1 mouse cellular context compared by ENCODE assay signal in the genomic region with DNA sequence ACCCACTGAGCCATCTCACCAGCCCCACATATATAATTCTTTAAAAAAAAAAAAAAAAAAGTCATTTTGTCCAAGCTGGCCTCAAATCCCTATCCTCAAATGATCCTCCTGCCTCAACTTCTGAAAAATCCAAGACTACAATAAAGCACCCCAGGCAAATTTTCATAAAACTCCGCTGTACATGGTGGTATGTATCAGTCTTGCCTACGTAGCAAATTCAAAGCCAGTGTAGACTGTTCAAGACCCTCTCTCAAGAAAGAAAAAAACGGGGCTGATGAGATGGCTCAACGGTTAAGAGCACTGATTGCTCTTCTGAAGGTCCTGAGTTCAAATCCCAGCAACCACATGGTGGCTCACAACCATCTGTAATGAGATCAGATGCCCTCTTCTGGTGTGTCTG.
TF ChIP-seq lines count a peak whose summit lies in the region.

No protein-coding gene starts in this region.

TF ChIP-seq in MEL, 35 proteins besides CTCF, POLR2A, EP300 and RAD21 (continued from another document):
- TF ChIP-seq JUND (IDR thresholded peaks at IDR 0.05; ENCODE audit: low read depth, low read length) (no peak), TBP (IDR thresholded peaks at IDR 0.05; ENCODE audit: low read depth, low read length) (peak; percentile 97), POLR2AphosphoS5 (IDR thresholded peaks at IDR 0.05; ENCODE audit: borderline replicate concordance, low read depth, low read length) (no peak), ZKSCAN1 (IDR thresholded peaks at IDR 0.05; ENCODE audit: low read depth, low read length) (no peak)
